8 mouse cellular contexts compared by ENCODE assay signal in genomic region chr4:133371621-133372277, GRCm38 (mm10). TPM values are rescaled to one million over a fixed set of nuclear protein-coding genes. Genes with fewer than 3 reads are reported as not detected.
A peak's percentile ranks its signal among the peaks of the same experiment; 100 is the strongest.
DNase-seq lines count a peak whose midpoint lies in the region; ATAC-seq and TF ChIP-seq lines count a peak whose summit lies in the region.

No protein-coding gene starts in this region.

- no peaks in the 10 kb centered on the region for H3K9me3 ChIP-seq in MEL (replicated peaks; ENCODE audit: insufficient read depth, low read length)
- H3K9me3 ChIP-seq in hindbrain, embryonic 12.5 days (replicated peaks) = no peaks in the 10 kb centered on the region
- H3K9me3 ChIP-seq in liver, embryonic 15.5 days (replicated peaks) = no peaks in the 10 kb centered on the region

- TF ChIP-seq EP300 in MEL (IDR thresholded peaks at IDR 0.05; ENCODE audit: low read depth in 1 of 2, low read length in 2 of 2) = no peak

- no peak for TF ChIP-seq RAD21 in MEL (IDR thresholded peaks at IDR 0.05; ENCODE audit: low read depth, low read length)

- H3K36me3 ChIP-seq in MEL (ENCODE audit: control insufficient read depth in 1 of 2, insufficient read depth in 2 of 2, low read length in 2 of 2) = peaks cover 0 to 44% of the 10 kb centered on the region in 2 experiments; a peak in 2 of 4 replicates
- no peaks in the 10 kb centered on the region for H3K36me3 ChIP-seq in hindbrain, embryonic 12.5 days
- peaks cover 6% of the 10 kb centered on the region; the same call in 1 of the 2 replicates for H3K36me3 ChIP-seq in liver, embryonic 15.5 days (replicated peaks)

- peak overlapping the region; percentile 73 for H3K4me2 ChIP-seq in hindbrain, embryonic 12.5 days (replicated peaks)
- H3K4me2 ChIP-seq in liver, embryonic 15.5 days = peak overlapping the region; percentile 84

- H3K4me3 ChIP-seq in MEL (ENCODE audit: control insufficient read depth in 1 of 2, insufficient read depth in 1 of 2, low read depth in 2 of 2, low read length in 2 of 2) = peak overlapping the region; percentile 70
- H3K4me3 ChIP-seq in hindbrain, embryonic 12.5 days = peak overlapping the region; percentile 58
- H3K4me3 ChIP-seq in liver, embryonic 15.5 days (replicated peaks) = peak overlapping the region; percentile 88

- peaks cover 29 to 56% of the 10 kb centered on the region in 2 experiments for H3K4me1 ChIP-seq in MEL (ENCODE audit: control insufficient read depth in 1 of 2, insufficient read depth in 2 of 2, low read length in 2 of 2)
- peaks cover 52% of the 10 kb centered on the region for H3K4me1 ChIP-seq in hindbrain, embryonic 12.5 days
- H3K4me1 ChIP-seq in liver, embryonic 15.5 days (replicated peaks) = peaks cover 75% of the 10 kb centered on the region

- H3K27ac ChIP-seq in MEL (ENCODE audit: control insufficient read depth, low read depth, low read length) = no peak overlapping the region
- no peak overlapping the region for H3K27ac ChIP-seq in hindbrain, embryonic 12.5 days
- peak overlapping the region; percentile 39; the same call in 1 of the 2 replicates for H3K27ac ChIP-seq in liver, embryonic 15.5 days (replicated peaks)

- no peak for TF ChIP-seq CTCF in MEL (IDR thresholded peaks at IDR 0.05 in 2 of 3, conservative IDR thresholded peaks at IDR 0.05 in 1 of 3; ENCODE audit: control insufficient read depth in 1 of 3, insufficient read depth in 1 of 3, low read depth in 2 of 3, low read length in 3 of 3, poor library complexity in 1 of 3, severe bottlenecking in 1 of 3)

- no peaks in the 10 kb centered on the region for H3K27me3 ChIP-seq in MEL (ENCODE audit: control insufficient read depth in 1 of 2, insufficient read depth in 2 of 2, low read length in 2 of 2)
- no peaks in the 10 kb centered on the region for H3K27me3 ChIP-seq in hindbrain, embryonic 12.5 days
- no peaks in the 10 kb centered on the region for H3K27me3 ChIP-seq in liver, embryonic 15.5 days

- 83% methylated on average over 7 of the region's 7 CpGs for WGBS in hindbrain, embryonic 12.5 days
- WGBS in liver, embryonic 15.5 days (ENCODE audit: insufficient replicate concordance) = 34% methylated on average over 7 of the region's 7 CpGs

- no peak for ATAC-seq in hindbrain, embryonic 12.5 days (ENCODE audit: low FRiP score)
- ATAC-seq in liver, embryonic 15.5 days (ENCODE audit: insufficient read depth) = no peak
- ATAC-seq in megakaryocyte progenitor cell, adult 5-6 weeks (replicated peaks; ENCODE audit: poor library complexity) = no peak

- DNase-seq in cerebellum, postnatal 25 days = peak; percentile 29 to 32
- DNase-seq in cerebellum, adult 9-11 months = no peak
- peak; percentile 28 for DNase-seq in MEL (ENCODE audit: low read depth, low spot score)
- no peak for DNase-seq in yolk sac, embryonic 10.5 days (ENCODE audit: low spot score)
- DNase-seq in gastrocnemius, adult 8-10 months (ENCODE audit: low spot score in 2 of 2) = no peak

- H3K79me2 ChIP-seq in MEL (ENCODE audit: control insufficient read depth, insufficient read depth, low read length, poor library complexity) = peaks cover 31% of the 10 kb centered on the region

- peak overlapping the region; percentile 76 for H3K9ac ChIP-seq in MEL (ENCODE audit: control insufficient read depth, low read depth, low read length, poor library complexity, severe bottlenecking)
- H3K9ac ChIP-seq in hindbrain, embryonic 12.5 days = peak overlapping the region; percentile 35; the same call in 1 of the 2 replicates
- H3K9ac ChIP-seq in liver, embryonic 15.5 days = peak overlapping the region; percentile 90

- TF ChIP-seq POLR2A in MEL (IDR thresholded peaks at IDR 0.05; ENCODE audit: control insufficient read depth in 1 of 2, insufficient read depth in 1 of 2, low read depth in 1 of 2, low read length in 2 of 2, poor library complexity in 1 of 2) = no peak

TF ChIP-seq in MEL, 35 proteins besides CTCF, POLR2A, EP300 and RAD21:
- no peak for TF ChIP-seq MXI1 (IDR thresholded peaks at IDR 0.05; ENCODE audit: low read depth, low read length)
- TF ChIP-seq TBP (IDR thresholded peaks at IDR 0.05; ENCODE audit: low read depth, low read length) = no peak
- no peak for TF ChIP-seq MYB (IDR thresholded peaks at IDR 0.05; ENCODE audit: low read depth, low read length)
- no peak for TF ChIP-seq NRF1 (IDR thresholded peaks at IDR 0.05; ENCODE audit: insufficient read depth, low read depth, low read length, poor library complexity, severe bottlenecking)
- no peak for TF ChIP-seq MEF2A (IDR thresholded peaks at IDR 0.05; ENCODE audit: extremely low read depth, insufficient replicate concordance, low read depth, low read length, poor library complexity, severe bottlenecking)
- no peak for TF ChIP-seq CHD2 (IDR thresholded peaks at IDR 0.05; ENCODE audit: low read length)
- no peak for TF ChIP-seq RCOR1 (IDR thresholded peaks at IDR 0.05; ENCODE audit: low read depth, low read length)
- TF ChIP-seq POLR2AphosphoS2 (IDR thresholded peaks at IDR 0.05; ENCODE audit: low read length) = no peak
- no peak for TF ChIP-seq ZMIZ1 (IDR thresholded peaks at IDR 0.05; ENCODE audit: low read depth, low read length)
- TF ChIP-seq ZKSCAN1 (IDR thresholded peaks at IDR 0.05; ENCODE audit: low read depth, low read length) = no peak
- TF ChIP-seq JUND (IDR thresholded peaks at IDR 0.05; ENCODE audit: low read depth, low read length) = no peak
- no peak for TF ChIP-seq ZC3H11A (IDR thresholded peaks at IDR 0.05; ENCODE audit: low read depth, low read length)
- TF ChIP-seq SIN3A (IDR thresholded peaks at IDR 0.05; ENCODE audit: low read length) = no peak; the same call in 1 of the 2 replicates
- TF ChIP-seq E2F4 (IDR thresholded peaks at IDR 0.05; ENCODE audit: borderline replicate concordance, low read depth, low read length) = no peak
- no peak for TF ChIP-seq HCFC1 (IDR thresholded peaks at IDR 0.05; ENCODE audit: low read depth, low read length)
- TF ChIP-seq ELF1 (IDR thresholded peaks at IDR 0.05; ENCODE audit: low read depth, low read length) = no peak

RNA-seq across cellular contexts. Expression of gene Slc9a1, which starts 2.2 kb away (rescaled TPM):
- 2.8 and 3.1 TPM in 2 replicates for total RNA-seq in MEL (2012; rRNA removed)
- 10 to 100 TPM in 1 of 2 experiments, not detected in 1; 14.0 TPM for polyA plus RNA-seq in MEL (2012; ENCODE audit: insufficient read depth in 1 of 2, insufficient read length in 2 of 2, low read depth in 1 of 2, low replicate concordance in 2 of 2, missing spikeins in 1 of 2)
- 8.4 and 9.5 TPM in 2 replicates for polyA plus RNA-seq in hindbrain, embryonic 12.5 days (2016; fragmentation: Nextera tagmentation; extraction: Ambion mirVana)
- polyA plus RNA-seq in liver, embryonic 15.5 days (2015; fragmentation: Nextera tagmentation; extraction: Ambion mirVana) = 2.9 and 3.0 TPM in 2 replicates
- total RNA-seq in megakaryocyte progenitor cell, adult 5-6 weeks (2015) = 15.1 and 16.1 TPM in 2 replicates
- total RNA-seq in megakaryocyte progenitor cell, adult 5-6 weeks (2017) = 6.3 and 7.3 TPM in 2 replicates
- total RNA-seq in gastrocnemius, adult 8-10 months (2022) = 1 to 10 TPM; 6.9 to 9.8 (median 8.4) TPM

RNA-seq across cellular contexts. Expression of gene Wdtc1, which starts 18.5 kb away (rescaled TPM):
- 12.5 and 13.2 TPM in 2 replicates for total RNA-seq in MEL (2012; rRNA removed)
- 10 to 100 TPM in 1 of 2 experiments, not detected in 1; 35.3 TPM for polyA plus RNA-seq in MEL (2012; ENCODE audit: insufficient read depth in 1 of 2, insufficient read length in 2 of 2, low read depth in 1 of 2, low replicate concordance in 2 of 2, missing spikeins in 1 of 2)
- 25.5 and 27.8 TPM in 2 replicates for polyA plus RNA-seq in hindbrain, embryonic 12.5 days (2016; fragmentation: Nextera tagmentation; extraction: Ambion mirVana)
- 8.1 and 8.5 TPM in 2 replicates for polyA plus RNA-seq in liver, embryonic 15.5 days (2015; fragmentation: Nextera tagmentation; extraction: Ambion mirVana)
- 10.3 and 10.6 TPM in 2 replicates for total RNA-seq in megakaryocyte progenitor cell, adult 5-6 weeks (2015)
- total RNA-seq in megakaryocyte progenitor cell, adult 5-6 weeks (2017) = 7.6 and 8.7 TPM in 2 replicates
- 100 to 1,000 TPM in 2 of 4 experiments, 10 to 100 TPM in 2; 85.4 to 104 (median 95.3) TPM for total RNA-seq in gastrocnemius, adult 8-10 months (2022)

Comparison
In these comparisons a context has a peak if more than half of its experiments do, and no peak if none do; other contexts are left out.
1. DNase-seq: peak in cerebellum, postnatal 25 days (2 of 2) and MEL (single experiment); none in cerebellum, adult 9-11 months (single experiment), yolk sac, embryonic 10.5 days (single experiment) and gastrocnemius, adult 8-10 months (0 of 2).
2. H3K9ac ChIP-seq: peak in every context shown above with its lines; median percentile 90 in liver, embryonic 15.5 days; 76 in MEL; 35 in hindbrain, embryonic 12.5 days.
3. Peak in every context shown above with its lines, with median percentiles within 50 percentile points of each other: H3K4me3 ChIP-seq.